Mouse (Mus musculus) inflammation-experienced regulatory T-cells, adult 16 weeks (primary cell): ENCODE data around the gene Olfr1465. TPM values are rescaled to one million over a fixed set of nuclear protein-coding genes. Genes with fewer than 3 reads are reported as not detected.

Experiments
- polyA plus RNA-seq: library from polyadenylated mRNA; unstranded; fragments of 100-300 nt; shearing (Covaris generic); gene quantifications from one replicate; pipeline ENCODE4 v1.2.1, GENCODE M21; 2017

The Olfr1465 gene
- polyA plus RNA-seq: not detected

GRCm38 (mm10) chr19:13315441-13315840 lies at the start of gene Olfr1465:
Olfr1465 (minus strand) TSS chr19:13315541.

GRCm38 (mm10) chr19:13361936-13362335 lies 46.6 kb upstream of the Olfr1465 start, which contains the start of gene Olfr1467:
Olfr1467 (plus strand) TSS chr19:13362236.

GRCm38 (mm10) chr19:13338562-13338961 lies 23.2 kb upstream of the Olfr1465 start, which contains the start of gene Olfr1466:
Olfr1466 (plus strand) TSS chr19:13338862.

Other genes starting within 250 kb of the Olfr1465 start
- gene Olfr1457, start 217.7 kb downstream of the Olfr1465 start, polyA plus RNA-seq: not detected
- not detected for gene Olfr1458, start 208.8 kb downstream of the Olfr1465 start, polyA plus RNA-seq
- not detected for gene Olfr1459, start 166.0 kb downstream of the Olfr1465 start, polyA plus RNA-seq
- gene Olfr1461, start 152.5 kb downstream of the Olfr1465 start, polyA plus RNA-seq: not detected
- gene Olfr1462, start 129.8 kb downstream of the Olfr1465 start, polyA plus RNA-seq: not detected
- not detected for gene Olfr1463, start 84.2 kb downstream of the Olfr1465 start, polyA plus RNA-seq
- not detected for gene Olfr1466, start 23.3 kb upstream of the Olfr1465 start, polyA plus RNA-seq
- not detected for gene Olfr1467, start 46.7 kb upstream of the Olfr1465 start, polyA plus RNA-seq
- not detected for gene Olfr1469, start 92.3 kb upstream of the Olfr1465 start, polyA plus RNA-seq
- not detected for gene Olfr1471, start 127.9 kb upstream of the Olfr1465 start, polyA plus RNA-seq
- not detected for gene Olfr1472, start 140.5 kb upstream of the Olfr1465 start, polyA plus RNA-seq
- gene Olfr1474, start 154.0 kb upstream of the Olfr1465 start, polyA plus RNA-seq: not detected
- gene Olfr1475, start 164.7 kb upstream of the Olfr1465 start, polyA plus RNA-seq: not detected
- gene Olfr1477, start 185.0 kb upstream of the Olfr1465 start, polyA plus RNA-seq: not detected
- gene Olfr1480, start 212.4 kb upstream of the Olfr1465 start, polyA plus RNA-seq: not detected